Mouse (Mus musculus): ENCODE measurements at regions not wholly inside any gene's neighbourhood (a gene's known extent, or its start where the extent isn't known, plus 50 kb on each side); places are given as distances from the start of the nearest gene placed in this dataset.

DNA sequence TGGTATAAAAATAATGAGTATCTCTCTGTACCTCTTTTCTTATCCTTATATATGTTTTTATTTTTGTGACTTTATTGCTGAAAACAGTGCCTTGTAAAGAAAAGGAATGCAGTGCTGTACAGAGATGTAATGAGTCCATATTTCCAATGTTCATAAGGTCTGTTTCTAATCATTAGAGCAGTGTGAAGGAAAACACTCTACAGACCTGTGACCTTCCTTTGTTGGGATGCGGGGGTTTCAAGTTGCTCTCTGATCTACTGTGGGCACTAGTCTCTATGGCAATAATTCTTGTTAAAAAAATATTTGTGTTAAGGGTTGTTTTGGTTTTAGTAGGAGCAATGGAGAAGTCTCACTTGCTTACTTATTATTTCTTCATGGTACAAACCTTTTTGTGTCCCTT is 231.0 kb downstream of the Hdgfl1 start:
- TF ChIP-seq ZC3H11A (IDR thresholded peaks at IDR 0.05; ENCODE audit: borderline replicate concordance, low read depth, low read length) (no peak), ZNF384 (IDR thresholded peaks at IDR 0.05; ENCODE audit: low read depth, low read length) (no peak)
